Comparison of ENCODE assay signal across 8 mouse cellular contexts in genomic region chr19:14435681-14436376, GRCm38 (mm10).
A peak's percentile ranks its signal among the peaks of the same experiment; 100 is the strongest.
DNase-seq lines count a peak whose midpoint lies in the region; ATAC-seq lines count a peak whose summit lies in the region.

No protein-coding gene starts in this region.

- peak; percentile 24 for DNase-seq in cerebellum, adult 9-10 months
- no peak for DNase-seq in cerebellum, adult 11 months
- DNase-seq in layer of hippocampus, adult 9-10 months (ENCODE audit: low spot score) = peak; percentile 26
- DNase-seq in ovary, postnatal 36 days (ENCODE audit: low spot score) = no peak
- DNase-seq in adrenal gland, postnatal 25 days = no peak
- DNase-seq in adrenal gland, adult 8-10 months = no peak

- H3K4me2 ChIP-seq in forebrain, embryonic 12.5 days = peak overlapping the region; percentile 28
- no peak overlapping the region for H3K4me2 ChIP-seq in midbrain, embryonic 13.5 days (replicated peaks)

- peak overlapping the region; percentile 57 for H3K27ac ChIP-seq in forebrain, embryonic 12.5 days
- H3K27ac ChIP-seq in midbrain, embryonic 13.5 days = peak overlapping the region; percentile 59

- no peaks in the 10 kb centered on the region for H3K9me3 ChIP-seq in forebrain, embryonic 12.5 days
- H3K9me3 ChIP-seq in midbrain, embryonic 13.5 days = no peaks in the 10 kb centered on the region

- H3K9ac ChIP-seq in forebrain, embryonic 12.5 days = no peak overlapping the region
- H3K9ac ChIP-seq in midbrain, embryonic 13.5 days (replicated peaks) = no peak overlapping the region

- peak; percentile 79 for ATAC-seq in forebrain, embryonic 12.5 days (ENCODE audit: low FRiP score)
- peak; percentile 86 for ATAC-seq in midbrain, embryonic 13.5 days

- 12% methylated on average over 14 of the region's 14 CpGs for WGBS in forebrain, embryonic 12.5 days
- WGBS in midbrain, embryonic 13.5 days = 8% methylated on average over 14 of the region's 14 CpGs

- no peak overlapping the region for H3K4me3 ChIP-seq in forebrain, embryonic 12.5 days (replicated peaks)
- no peak overlapping the region for H3K4me3 ChIP-seq in midbrain, embryonic 13.5 days (replicated peaks)

- peaks cover 24% of the 10 kb centered on the region for H3K4me1 ChIP-seq in forebrain, embryonic 12.5 days
- H3K4me1 ChIP-seq in midbrain, embryonic 13.5 days (replicated peaks) = peaks cover 15% of the 10 kb centered on the region

- H3K36me3 ChIP-seq in forebrain, embryonic 12.5 days (replicated peaks) = no peaks in the 10 kb centered on the region
- no peaks in the 10 kb centered on the region for H3K36me3 ChIP-seq in midbrain, embryonic 13.5 days

- no peaks in the 10 kb centered on the region for H3K27me3 ChIP-seq in forebrain, embryonic 12.5 days
- peaks cover 13% of the 10 kb centered on the region for H3K27me3 ChIP-seq in midbrain, embryonic 13.5 days

Comparison
In these comparisons a context has a peak if more than half of its experiments do, and no peak if none do; other contexts are left out.
1. DNase-seq: peak in cerebellum, adult 9-10 months (single experiment) and layer of hippocampus, adult 9-10 months (single experiment); none in cerebellum, adult 11 months (single experiment), ovary, postnatal 36 days (single experiment), adrenal gland, postnatal 25 days (single experiment) and adrenal gland, adult 8-10 months (single experiment).